Mouse (Mus musculus): ENCODE measurements around the gene Cyp2c23.

Gene Cyp2c23

GRCm38 (mm10) chr19:43965496-43966085, 63.4 kb downstream of the Cyp2c23 start:
- peak; percentile 49 to 55 for DNase-seq

DNA sequence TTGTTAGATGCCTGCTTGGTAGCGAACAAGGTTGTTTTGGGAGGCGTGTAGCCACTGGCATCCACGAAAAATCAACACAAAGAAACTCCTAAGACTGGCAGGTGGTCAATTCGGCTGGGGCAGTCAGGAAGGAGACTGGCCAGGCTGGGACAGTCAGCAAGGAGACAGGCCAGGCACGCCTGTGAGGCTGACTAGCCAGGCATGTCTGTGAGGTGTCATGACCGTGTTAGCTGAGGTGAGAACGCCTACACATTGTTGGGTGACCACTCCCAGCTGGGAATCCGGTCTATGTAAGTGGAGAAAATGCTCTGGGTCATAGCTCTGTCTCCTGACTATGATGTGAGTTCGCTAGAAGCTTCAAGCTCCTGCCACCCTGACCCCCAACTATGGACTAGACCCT, 66.2 kb downstream of the Cyp2c23 start:
- DNase-seq: no peak

GRCm38 (mm10) chr19:43961185-43961584, 67.8 kb downstream of the Cyp2c23 start:
- DNase-seq: peak; percentile 54 to 60

GRCm38 (mm10) chr19:43960014-43960413, 69.0 kb downstream of the Cyp2c23 start:
- DNase-seq: no peak

DNA sequence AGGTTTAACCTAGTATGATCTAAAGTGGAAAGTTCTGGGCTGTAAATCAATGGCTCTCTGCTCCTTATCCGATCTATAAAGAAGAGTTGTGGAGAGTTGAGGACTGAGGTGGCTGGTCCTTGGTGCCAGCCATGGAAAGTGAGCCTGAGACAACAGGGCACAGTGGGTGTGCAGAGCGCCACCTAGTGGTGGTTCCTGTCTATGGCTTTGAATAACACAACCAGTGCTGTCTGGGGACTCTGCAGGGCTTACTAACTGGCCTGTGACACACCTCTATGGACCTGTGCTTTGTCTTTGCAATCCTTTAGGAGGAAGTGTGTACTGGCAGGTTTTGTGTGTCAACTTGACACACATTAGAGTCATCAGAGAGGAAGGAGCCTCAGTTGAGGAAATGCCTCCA, 69.8 kb downstream of the Cyp2c23 start:
- DNase-seq: peak; percentile 75 to 77

GRCm38 (mm10) chr19:43957881-43958280, 71.1 kb downstream of the Cyp2c23 start:
- DNase-seq: no peak

DNA sequence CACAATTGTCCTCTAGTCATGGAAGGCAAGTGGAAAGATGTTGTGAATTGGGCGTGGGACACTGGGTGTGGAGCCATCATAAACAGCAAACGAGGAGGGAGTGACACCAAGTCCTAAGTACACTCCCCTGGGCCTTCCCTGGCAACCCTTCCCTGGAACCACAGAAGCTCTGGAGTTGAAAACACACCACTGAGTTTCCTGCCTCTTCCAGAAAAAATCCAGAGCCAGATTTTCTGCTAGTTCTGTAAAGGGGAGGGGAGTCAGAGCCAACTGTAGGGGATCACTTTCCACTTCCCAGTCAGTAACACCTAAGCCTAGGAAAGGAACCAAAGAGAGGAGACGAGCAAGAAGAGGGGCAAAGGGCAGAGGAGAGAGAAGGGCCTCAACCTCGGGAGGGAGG, 71.6 kb downstream of the Cyp2c23 start:
- no peak for DNase-seq

GRCm38 (mm10) chr19:43955266-43955665, 73.7 kb downstream of the Cyp2c23 start:
- DNase-seq: no peak

All from B cell, adult 2 months (primary cell).